Mouse (Mus musculus) lung, embryonic 16.5 days (tissue): ENCODE measurements at regions not wholly inside any gene's neighbourhood (a gene's known extent, or its start where the extent isn't known, plus 50 kb on each side); places are given as distances from the start of the nearest gene placed in this dataset.

Experiments used
- ATAC-seq: fragments of 200-750 bp; cut with Nextera tagmentation; 2 replicates; pipeline ENCODE4 v1.8.0; 2017; ENCODE audit warnings: low read depth, mild to moderate bottlenecking, moderate library complexity
- H3K27ac ChIP-seq: fragments of 300-500 bp; sonication (generic); 2 replicates; pipeline ENCODE4 v1.5.1; 2014; ENCODE audit warnings: mild to moderate bottlenecking, control low read depth, low read length
- H3K27me3 ChIP-seq: fragments of 300-500 bp; sonication (generic); 2 replicates; pipeline ENCODE4 v1.6.1; 2014; ENCODE audit warnings: low read depth, low read length, mixed read lengths; ENCODE audit not compliant: control insufficient read depth, insufficient read depth
- H3K36me3 ChIP-seq: fragments of 300-500 bp; sonication (generic); 2 replicates; pipeline ENCODE4 v1.6.1; 2014; ENCODE audit warnings: low read length; ENCODE audit not compliant: control insufficient read depth, insufficient read depth
- H3K4me1 ChIP-seq: fragments of 300-500 bp; sonication (generic); replicated peaks from 2 replicates; pipeline ENCODE4 v1.6.1; 2014; ENCODE audit warnings: low read length, mixed read lengths; ENCODE audit not compliant: control insufficient read depth, insufficient read depth
- H3K4me2 ChIP-seq: fragments of 300-500 bp; sonication (generic); 2 replicates; pipeline ENCODE4 v1.6.1; 2014; ENCODE audit warnings: low read depth, low read length, control low read depth
- H3K4me3 ChIP-seq: fragments of 300-500 bp; sonication (generic); 2 replicates; pipeline ENCODE4 v1.5.1; 2014; ENCODE audit warnings: mild to moderate bottlenecking, low read length, control low read depth
- H3K9ac ChIP-seq: fragments of 300-500 bp; sonication (generic); 2 replicates; pipeline ENCODE4 v1.6.1; 2014; ENCODE audit warnings: low read length, control low read depth
- H3K9me3 ChIP-seq: fragments of 300-500 bp; sonication (generic); 2 replicates; pipeline ENCODE4 v1.6.1; 2016; ENCODE audit warnings: low read length; ENCODE audit not compliant: control insufficient read depth
- WGBS: fragments of 180-500 bp; shearing (Covaris S2); extraction: QIAGEN DNeasy Blood & Tissue Kit; methylation state at CpG from one replicate; pipeline ENCODE4 v1.1.7; 2014; 5-methylcytosine and 5-hydroxymethylcytosine counted together

DNA sequence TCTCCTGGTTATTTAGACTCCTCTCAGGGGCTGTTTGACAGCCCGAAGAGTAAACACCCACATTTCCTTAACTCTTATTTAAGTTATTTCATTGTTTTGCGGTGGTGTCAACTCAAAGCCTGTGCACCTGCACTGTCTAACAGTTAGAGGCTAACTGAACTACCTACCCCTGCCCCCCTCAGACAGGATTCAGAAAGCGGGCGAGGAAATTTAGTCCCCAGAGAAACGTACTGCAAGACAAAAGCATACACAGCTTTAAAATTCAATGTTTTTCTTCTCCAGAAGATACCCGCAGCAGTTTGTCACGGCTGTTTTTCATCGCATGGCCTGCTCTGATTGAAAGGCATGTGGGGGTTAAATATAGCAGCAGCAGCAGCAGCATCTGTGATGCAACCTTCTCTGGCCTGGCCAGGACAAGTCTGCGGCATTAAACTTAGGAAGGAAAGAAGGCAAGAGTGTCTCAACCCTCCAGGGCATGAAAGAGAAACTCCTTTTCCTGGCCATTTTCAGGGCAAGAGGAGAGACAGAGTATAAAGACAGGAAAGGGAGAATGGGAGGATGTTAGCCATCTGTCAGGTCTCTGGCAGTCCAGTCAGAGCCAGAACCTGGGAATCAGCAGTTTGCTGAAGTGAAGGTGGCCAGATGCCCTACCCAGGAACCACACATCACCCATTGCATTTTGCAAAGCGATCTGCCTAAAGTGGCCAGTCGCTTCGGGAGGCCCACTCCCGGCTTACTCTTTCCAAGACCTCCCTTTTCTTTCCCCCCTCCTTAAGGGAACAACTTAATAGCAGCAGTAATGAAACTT, 53.9 kb upstream of the Lrig2 start:
- H3K4me1 ChIP-seq = 0 out of 2 replicates have a peak, but pooled peaks cover 4% of the 10 kb centered on the region
- no peak overlapping the region for H3K4me3 ChIP-seq
- no peak for ATAC-seq
- no peaks in the 10 kb centered on the region for H3K36me3 ChIP-seq
- no peak overlapping the region for H3K9ac ChIP-seq
- no peaks in the 10 kb centered on the region for H3K27me3 ChIP-seq
- WGBS = 50% methylated on average over 13 of the region's 13 CpGs
- no peak overlapping the region for H3K4me2 ChIP-seq
- H3K9me3 ChIP-seq = no peaks in the 10 kb centered on the region
- no peak overlapping the region for H3K27ac ChIP-seq

GRCm38 (mm10) chr3:104564857-104565256, 53.1 kb upstream of the Lrig2 start:
- Histone ChIP-seq H3K4me1 (0 out of 2 replicates have a peak, but pooled peaks cover 4% of the 10 kb centered on the region), H3K4me2 (no peak overlapping the region), H3K27me3 (no peaks in the 10 kb centered on the region), H3K36me3 (no peaks in the 10 kb centered on the region), H3K9ac (no peak overlapping the region), H3K9me3 (no peaks in the 10 kb centered on the region), H3K4me3 (no peak overlapping the region), H3K27ac (no peak overlapping the region)
- no peak for ATAC-seq
- WGBS = 67% methylated on average over 2 of the region's 2 CpGs

DNA sequence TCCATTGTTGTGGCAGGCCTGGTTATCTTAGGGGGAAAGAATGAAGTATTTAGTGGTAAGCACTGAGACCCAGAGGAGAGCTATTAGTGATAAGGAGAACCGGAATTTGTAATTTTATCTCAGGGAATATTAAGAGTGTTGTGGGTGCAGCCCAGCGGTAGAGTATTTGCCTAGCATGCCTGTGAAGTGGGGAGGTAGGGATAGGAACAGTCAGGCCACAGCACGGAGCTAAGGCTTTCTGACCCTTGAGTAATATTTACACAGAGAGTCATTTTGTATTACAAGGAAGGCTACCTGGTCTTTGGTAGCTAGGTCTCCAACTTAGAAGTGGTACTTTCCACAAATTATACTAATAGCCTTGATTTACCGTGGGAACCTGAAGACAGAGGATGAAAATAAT, 49.8 kb upstream of the Lrig2 start:
- H3K4me2 ChIP-seq = no peak overlapping the region
- H3K4me1 ChIP-seq = 0 out of 2 replicates have a peak, but pooled peaks cover 4% of the 10 kb centered on the region
- H3K4me3 ChIP-seq = no peak overlapping the region
- 24% methylated on average over 4 of the region's 4 CpGs for WGBS
- H3K9ac ChIP-seq = no peak overlapping the region
- H3K27me3 ChIP-seq = no peaks in the 10 kb centered on the region
- no peaks in the 10 kb centered on the region for H3K36me3 ChIP-seq
- H3K27ac ChIP-seq = peak overlapping the region; percentile 63
- peak; percentile 92 for ATAC-seq
- no peaks in the 10 kb centered on the region for H3K9me3 ChIP-seq
